Mouse (Mus musculus) intestine, embryonic 16.5 days (tissue): Measurements from ENCODE around the gene Ank2. TPM values are rescaled to one million over a fixed set of nuclear protein-coding genes. Genes with fewer than 3 reads are reported as not detected.
"Not testable (repeated sequence)": the region's sequence is repeated elsewhere in the genome, so short reads cannot be mapped to it uniquely, and the experiment has no call there.

Experiments used
- ATAC-seq: fragments of 200-750 bp; cut with Nextera tagmentation; 2 replicates; pipeline ENCODE4 v1.8.0; 2017; ENCODE audit warnings: moderate TSS enrichment, moderate library complexity
- H3K27ac ChIP-seq: fragments of 300-500 bp; sonication (generic); 2 replicates; pipeline ENCODE4 v1.5.1; 2014; ENCODE audit warnings: mild to moderate bottlenecking, low read length
- H3K27me3 ChIP-seq: fragments of 300-500 bp; sonication (generic); replicated peaks from 2 replicates; pipeline ENCODE4 v1.6.1; 2014; ENCODE audit warnings: low read length, control low read depth, mixed read lengths; ENCODE audit not compliant: control insufficient read depth, insufficient read depth
- H3K36me3 ChIP-seq: fragments of 300-500 bp; sonication (generic); 2 replicates; pipeline ENCODE4 v1.6.1; 2014; ENCODE audit warnings: low read length, control low read depth; ENCODE audit not compliant: control insufficient read depth, insufficient read depth
- H3K4me1 ChIP-seq: fragments of 300-500 bp; sonication (generic); 2 replicates; pipeline ENCODE4 v1.6.1; 2014; ENCODE audit warnings: low read length, control low read depth, mixed read lengths; ENCODE audit not compliant: control insufficient read depth, insufficient read depth
- H3K4me2 ChIP-seq: fragments of 300-500 bp; sonication (generic); 2 replicates; pipeline ENCODE4 v1.6.1; 2014; ENCODE audit warnings: low read depth, low read length, control low read depth
- H3K4me3 ChIP-seq: fragments of 300-500 bp; sonication (generic); 2 replicates; pipeline ENCODE4 v1.5.1; 2014; ENCODE audit warnings: mild to moderate bottlenecking, low read length
- H3K9ac ChIP-seq: fragments of 300-500 bp; sonication (generic); 2 replicates; pipeline ENCODE4 v1.6.1; 2014; ENCODE audit warnings: low read depth, low read length
- H3K9me3 ChIP-seq: fragments of 300-500 bp; sonication (generic); 2 replicates; pipeline ENCODE4 v1.6.1; 2016; ENCODE audit warnings: low read length, control low read depth; ENCODE audit not compliant: control insufficient read depth
- WGBS: fragments of 180-500 bp; shearing (Covaris S2); extraction: QIAGEN DNeasy Blood & Tissue Kit; methylation state at CpG from one replicate; pipeline ENCODE4 v1.1.7; 2014; 5-methylcytosine and 5-hydroxymethylcytosine counted together
- polyA plus RNA-seq: library from polyadenylated mRNA; unstranded; fragments of >200 nt; fragmentation: Nextera tagmentation; extraction: Ambion mirVana; gene quantifications from 2 replicates; pipeline ENCODE4 v1.2.1, GENCODE M21; 2015

The Ank2 gene
- polyA plus RNA-seq, 1 experiment from 2014 or later, result 15.8 TPM

- 2% methylated on average over 23 of the region's 23 CpGs for whole genome bisulfite sequencing
- Histone ChIP-seq H3K4me2 (peak overlapping the region; percentile 100), H3K9ac (peak overlapping the region; percentile 74), H3K27ac (no peak overlapping the region), H3K36me3 (no peaks in the 10 kb centered on the region), H3K9me3 (no peaks in the 10 kb centered on the region), H3K4me3 (peak overlapping the region; percentile 69), H3K4me1 (peaks cover 5% of the 10 kb centered on the region), H3K27me3 (peaks cover 14% of the 10 kb centered on the region; the same call in 1 of the 2 replicates)
- peak; percentile 83 for ATAC-seq
Observed at GRCm38 (mm10) chr3:127498197-127498741, 881 bp downstream of the Ank2 start.

GRCm38 (mm10) chr3:127492663-127493062 lies 6.5 kb downstream of the Ank2 start:
- H3K27me3 ChIP-seq, result no peaks in the 10 kb centered on the region
- H3K4me1 ChIP-seq, result no peaks in the 10 kb centered on the region
- H3K4me3 ChIP-seq, result no peak overlapping the region
- ATAC-seq, result no peak
- H3K27ac ChIP-seq, result no peak overlapping the region
- no peaks in the 10 kb centered on the region for H3K36me3 ChIP-seq
- no peaks in the 10 kb centered on the region for H3K9me3 ChIP-seq
- WGBS, result 86% methylated on average over 3 of the region's 3 CpGs
- H3K4me2 ChIP-seq, result no peak overlapping the region
- no peak overlapping the region for H3K9ac ChIP-seq

- Histone ChIP-seq H3K36me3 (no peaks in the 10 kb centered on the region), H3K9me3 (no peaks in the 10 kb centered on the region), H3K4me1 (no peaks in the 10 kb centered on the region), H3K4me3 (no peak overlapping the region), H3K9ac (no peak overlapping the region), H3K4me2 (no peak overlapping the region), H3K27ac (no peak overlapping the region), H3K27me3 (no peaks in the 10 kb centered on the region)
- no peak for ATAC-seq
- 70% methylated on average over 7 of the region's 7 CpGs for WGBS
Observed at GRCm38 (mm10) chr3:127487302-127487701, 11.8 kb downstream of the Ank2 start.

- no peaks in the 10 kb centered on the region for H3K27me3 ChIP-seq
- H3K4me2 ChIP-seq, result no peak overlapping the region
- no peak overlapping the region for H3K27ac ChIP-seq
- H3K4me1 ChIP-seq, result no peaks in the 10 kb centered on the region
- no peak overlapping the region for H3K4me3 ChIP-seq
- no peak for ATAC-seq
- no peaks in the 10 kb centered on the region for H3K9me3 ChIP-seq
- no peaks in the 10 kb centered on the region for H3K36me3 ChIP-seq
- 74% methylated on average over 10 of the region's 10 CpGs for WGBS
- no peak overlapping the region for H3K9ac ChIP-seq
Observed at GRCm38 (mm10) chr3:127485174-127485573, 14.0 kb downstream of the Ank2 start.

- H3K36me3 ChIP-seq, result no peaks in the 10 kb centered on the region
- no peak overlapping the region for H3K4me3 ChIP-seq
- H3K9me3 ChIP-seq, result no peaks in the 10 kb centered on the region
- ATAC-seq, result no peak
- 58% methylated on average over 6 of the region's 6 CpGs for WGBS
- no peak overlapping the region for H3K4me2 ChIP-seq
- H3K4me1 ChIP-seq, result no peaks in the 10 kb centered on the region
- H3K27ac ChIP-seq, result no peak overlapping the region
- H3K9ac ChIP-seq, result no peak overlapping the region
- H3K27me3 ChIP-seq, result no peaks in the 10 kb centered on the region
Observed at GRCm38 (mm10) chr3:127481658-127482057, 17.5 kb downstream of the Ank2 start.

GRCm38 (mm10) chr3:127480369-127480768 lies 18.8 kb downstream of the Ank2 start:
- not testable (repeated sequence) for H3K36me3 ChIP-seq, H3K4me3 ChIP-seq, H3K9ac ChIP-seq, H3K27ac ChIP-seq, H3K4me1 ChIP-seq, H3K27me3 ChIP-seq, H3K9me3 ChIP-seq, ATAC-seq, H3K4me2 ChIP-seq
- WGBS, result 60% methylated on average over 5 of the region's 5 CpGs

- no peaks in the 10 kb centered on the region for H3K9me3 ChIP-seq
- no peak overlapping the region for H3K27ac ChIP-seq
- no peaks in the 10 kb centered on the region for H3K27me3 ChIP-seq
- 55% methylated on average over 6 of the region's 6 CpGs for WGBS
- no peaks in the 10 kb centered on the region for H3K36me3 ChIP-seq
- no peak overlapping the region for H3K9ac ChIP-seq
- ATAC-seq, result peak; percentile 11; the same call in 1 of the 2 replicates
- H3K4me2 ChIP-seq, result no peak overlapping the region
- H3K4me3 ChIP-seq, result no peak overlapping the region
- no peaks in the 10 kb centered on the region for H3K4me1 ChIP-seq
Observed at GRCm38 (mm10) chr3:127474115-127474514, 25.0 kb downstream of the Ank2 start.

GRCm38 (mm10) chr3:127469164-127469752 lies 29.9 kb downstream of the Ank2 start:
- Histone ChIP-seq H3K9me3 (no peaks in the 10 kb centered on the region), H3K36me3 (no peaks in the 10 kb centered on the region), H3K9ac (no peak overlapping the region), H3K4me1 (no peaks in the 10 kb centered on the region), H3K4me3 (no peak overlapping the region), H3K27ac (no peak overlapping the region), H3K27me3 (no peaks in the 10 kb centered on the region), H3K4me2 (no peak overlapping the region)
- no peak for ATAC-seq
- WGBS, result 65% methylated on average over 4 of the region's 4 CpGs

GRCm38 (mm10) chr3:127468569-127468968 lies 30.6 kb downstream of the Ank2 start:
- ATAC-seq, result no peak
- 76% methylated on average over 8 of the region's 8 CpGs for WGBS

More at GRCm38 (mm10) chr3:127468569-127468968, 30.6 kb downstream of the Ank2 start:
- no peak overlapping the region for H3K4me2 ChIP-seq
- no peak overlapping the region for H3K4me3 ChIP-seq
- H3K9me3 ChIP-seq, result no peaks in the 10 kb centered on the region
- no peak overlapping the region for H3K27ac ChIP-seq
- no peaks in the 10 kb centered on the region for H3K36me3 ChIP-seq
- no peak overlapping the region for H3K9ac ChIP-seq
- no peaks in the 10 kb centered on the region for H3K27me3 ChIP-seq
- no peaks in the 10 kb centered on the region for H3K4me1 ChIP-seq
